ENCODE assay signal across 7 mouse cellular contexts in the genomic region with DNA sequence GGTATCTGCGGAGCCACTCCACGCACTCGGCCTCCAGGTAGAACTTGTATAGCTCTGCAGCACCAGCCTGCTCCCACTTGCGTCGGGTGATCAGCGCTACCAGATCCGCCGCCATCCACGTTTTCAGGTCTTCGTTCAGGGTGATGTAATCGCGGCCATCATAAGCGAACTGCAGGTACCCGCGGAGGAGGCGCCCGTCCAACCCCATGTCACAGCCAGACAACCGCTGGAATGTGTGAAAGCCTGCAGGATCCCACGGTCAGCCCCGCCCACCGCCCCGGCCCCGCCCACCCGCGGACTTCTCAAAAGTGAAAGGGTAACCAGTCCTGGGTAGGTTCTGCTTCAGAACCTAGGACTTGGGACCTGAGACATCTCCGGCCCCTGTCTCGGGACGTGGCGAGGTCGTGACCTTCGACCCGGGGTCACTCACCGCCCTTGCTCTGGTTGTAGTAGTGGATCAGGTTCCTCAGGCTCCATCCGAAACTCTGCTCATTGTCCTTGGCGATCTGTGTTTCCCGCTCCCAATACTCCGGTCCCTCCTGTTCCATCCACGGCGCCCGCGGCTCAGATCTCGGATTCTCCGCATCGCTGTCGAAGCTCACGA. TPM values are rescaled to one million over a fixed set of nuclear protein-coding genes. Genes with fewer than 3 reads are reported as not detected.
DNase-seq lines count a peak whose midpoint lies in the region; ATAC-seq and TF ChIP-seq lines count a peak whose summit lies in the region.

No protein-coding gene starts in this region.

- H3K4me3 ChIP-seq in heart, postnatal 0 days (ENCODE audit: low read depth, low read length), result peak overlapping the region; percentile 55

- DNase-seq in 3134 (ENCODE audit: extremely low read depth, insufficient read length, low spot score), result peak; percentile 14
- peak; percentile 67 for DNase-seq in embryo, embryonic 10.5 days (ENCODE audit: low spot score)
- no peak for DNase-seq in heart, postnatal 0 days (ENCODE audit: low spot score)
- DNase-seq in kidney, postnatal 36 days, result peak; percentile 70 to 85
- peak; percentile 54 for DNase-seq in testis, postnatal 10 days (ENCODE audit: low spot score)

- H3K36me3 ChIP-seq in heart, postnatal 0 days (replicated peaks; ENCODE audit: control insufficient read depth, insufficient read depth, low read length), result no peaks in the 10 kb centered on the region

- under 1% methylated on average over 46 of the region's 46 CpGs for WGBS in heart, postnatal 0 days

- TF ChIP-seq EP300 in heart, postnatal 0 days (IDR thresholded peaks at IDR 0.05; ENCODE audit: low read depth), result no peak

- peaks cover 36% of the 10 kb centered on the region for H3K27me3 ChIP-seq in heart, postnatal 0 days (ENCODE audit: control insufficient read depth, insufficient read depth, low read length)

- peak; percentile 70 for ATAC-seq in CD4-positive, CD25-positive, alpha-beta regulatory T cell, adult 4 months
- ATAC-seq in heart, postnatal 0 days (ENCODE audit: insufficient read depth, low read depth), result 0 out of 2 replicates have a peak, but pooled peaks have one; percentile 30
- ATAC-seq in megakaryocyte progenitor cell, adult 5-6 weeks (replicated peaks; ENCODE audit: poor library complexity), result peak; percentile 75

- peak overlapping the region; percentile 85 for H3K4me2 ChIP-seq in heart, postnatal 0 days (ENCODE audit: low read depth, low read length)

- no peak overlapping the region for H3K27ac ChIP-seq in heart, postnatal 0 days (ENCODE audit: low read depth)

- no peaks in the 10 kb centered on the region for H3K9me3 ChIP-seq in heart, postnatal 0 days (replicated peaks; ENCODE audit: control insufficient read depth, low read length)

- H3K9ac ChIP-seq in heart, postnatal 0 days (replicated peaks; ENCODE audit: low read depth, low read length), result peak overlapping the region; percentile 21; the same call in 1 of the 2 replicates

- no peaks in the 10 kb centered on the region for H3K4me1 ChIP-seq in heart, postnatal 0 days (ENCODE audit: control insufficient read depth, insufficient read depth)

- no peak for TF ChIP-seq CTCF in heart, postnatal 0 days (IDR thresholded peaks at IDR 0.05; ENCODE audit: low read depth)

RNA-seq across cellular contexts. Expression of a gene that starts 25.2 kb away (rescaled TPM):
- not detected for polyA plus RNA-seq in CD4-positive, CD25-positive, alpha-beta regulatory T cell, adult 4 months (2017; shearing (Covaris generic))
- total RNA-seq in heart, postnatal 0 days (2014; rRNA removed; ENCODE audit: low replicate concordance), result not detected in 2 replicates
- not detected in 2 replicates for polyA plus RNA-seq in heart, postnatal 0 days (2015; fragmentation: Nextera tagmentation; extraction: Ambion mirVana)
- not detected in 2 replicates for total RNA-seq in megakaryocyte progenitor cell, adult 5-6 weeks (2015)
- not detected in 2 replicates for total RNA-seq in megakaryocyte progenitor cell, adult 5-6 weeks (2017)

RNA-seq across cellular contexts. Expression of a gene that starts 38.1 kb away (rescaled TPM):
- 1 to 10 TPM; 1.4 to 1.9 TPM for polyA plus RNA-seq in CD4-positive, CD25-positive, alpha-beta regulatory T cell, adult 4 months (2017; shearing (Covaris generic))
- 0.35 TPM in 1 of 2 replicates, not detected in the other for total RNA-seq in heart, postnatal 0 days (2014; rRNA removed; ENCODE audit: low replicate concordance)
- not detected in 2 replicates for polyA plus RNA-seq in heart, postnatal 0 days (2015; fragmentation: Nextera tagmentation; extraction: Ambion mirVana)
- 0.35 and 0.71 TPM in 2 replicates for total RNA-seq in megakaryocyte progenitor cell, adult 5-6 weeks (2015)
- total RNA-seq in megakaryocyte progenitor cell, adult 5-6 weeks (2017), result not detected in 2 replicates

RNA-seq across cellular contexts. Expression of a gene that starts 40.6 kb away (rescaled TPM):
- under 1 TPM in 1 of 2 experiments, not detected in 1; 0.66 TPM for polyA plus RNA-seq in CD4-positive, CD25-positive, alpha-beta regulatory T cell, adult 4 months (2017; shearing (Covaris generic))
- not detected in 2 replicates for total RNA-seq in heart, postnatal 0 days (2014; rRNA removed; ENCODE audit: low replicate concordance)
- polyA plus RNA-seq in heart, postnatal 0 days (2015; fragmentation: Nextera tagmentation; extraction: Ambion mirVana), result not detected in 2 replicates
- not detected in 2 replicates for total RNA-seq in megakaryocyte progenitor cell, adult 5-6 weeks (2015)
- not detected in 2 replicates for total RNA-seq in megakaryocyte progenitor cell, adult 5-6 weeks (2017)

RNA-seq across cellular contexts. Expression of a gene that starts 40.8 kb away (rescaled TPM):
- polyA plus RNA-seq in CD4-positive, CD25-positive, alpha-beta regulatory T cell, adult 4 months (2017; shearing (Covaris generic)), result 100 to 1,000 TPM; 407 to 526 TPM
- total RNA-seq in heart, postnatal 0 days (2014; rRNA removed; ENCODE audit: low replicate concordance), result 17.4 and 19.6 TPM in 2 replicates
- polyA plus RNA-seq in heart, postnatal 0 days (2015; fragmentation: Nextera tagmentation; extraction: Ambion mirVana), result 8.2 and 8.4 TPM in 2 replicates
- 31.2 and 31.9 TPM in 2 replicates for total RNA-seq in megakaryocyte progenitor cell, adult 5-6 weeks (2015)
- 37.9 and 39.7 TPM in 2 replicates for total RNA-seq in megakaryocyte progenitor cell, adult 5-6 weeks (2017)

RNA-seq across cellular contexts. Expression of a gene that starts 45.9 kb away (rescaled TPM):
- under 1 TPM in 1 of 2 experiments, not detected in 1; 0.62 TPM for polyA plus RNA-seq in CD4-positive, CD25-positive, alpha-beta regulatory T cell, adult 4 months (2017; shearing (Covaris generic))
- not detected in 2 replicates for total RNA-seq in heart, postnatal 0 days (2014; rRNA removed; ENCODE audit: low replicate concordance)
- not detected in 2 replicates for polyA plus RNA-seq in heart, postnatal 0 days (2015; fragmentation: Nextera tagmentation; extraction: Ambion mirVana)
- total RNA-seq in megakaryocyte progenitor cell, adult 5-6 weeks (2015), result not detected in 2 replicates
- not detected in 2 replicates for total RNA-seq in megakaryocyte progenitor cell, adult 5-6 weeks (2017)
